Mouse (Mus musculus) large intestine, adult 2 months (tissue): ENCODE measurements around the gene Arfgef3. TPM values are rescaled to one million over a fixed set of nuclear protein-coding genes. Genes with fewer than 3 reads are reported as not detected.
"Not testable (repeated sequence)": the region's sequence is repeated elsewhere in the genome, so short reads cannot be mapped to it uniquely, and the experiment has no call there.

Experiments used
- DNase-seq: peaks from one replicate; pipeline ENCODE4 v3.0.0-alpha.2; 2012; ENCODE audit warnings: low read depth, low spot score
- WGBS: fragments of 180-500 bp; shearing (Covaris S2); methylation state at CpG from one replicate; pipeline ENCODE4 v1.1.7; 2018; 5-methylcytosine and 5-hydroxymethylcytosine counted together
- polyA plus RNA-seq: library from polyadenylated mRNA; depleted of rRNA; stranded (reverse); fragments of >200 nt; gene quantifications from 2 replicates; pipeline ENCODE4 v1.2.3, GENCODE M21; 2012; rRNA removed

Gene Arfgef3
- polyA plus RNA-seq, 1 experiment = 1.2 TPM

DNA sequence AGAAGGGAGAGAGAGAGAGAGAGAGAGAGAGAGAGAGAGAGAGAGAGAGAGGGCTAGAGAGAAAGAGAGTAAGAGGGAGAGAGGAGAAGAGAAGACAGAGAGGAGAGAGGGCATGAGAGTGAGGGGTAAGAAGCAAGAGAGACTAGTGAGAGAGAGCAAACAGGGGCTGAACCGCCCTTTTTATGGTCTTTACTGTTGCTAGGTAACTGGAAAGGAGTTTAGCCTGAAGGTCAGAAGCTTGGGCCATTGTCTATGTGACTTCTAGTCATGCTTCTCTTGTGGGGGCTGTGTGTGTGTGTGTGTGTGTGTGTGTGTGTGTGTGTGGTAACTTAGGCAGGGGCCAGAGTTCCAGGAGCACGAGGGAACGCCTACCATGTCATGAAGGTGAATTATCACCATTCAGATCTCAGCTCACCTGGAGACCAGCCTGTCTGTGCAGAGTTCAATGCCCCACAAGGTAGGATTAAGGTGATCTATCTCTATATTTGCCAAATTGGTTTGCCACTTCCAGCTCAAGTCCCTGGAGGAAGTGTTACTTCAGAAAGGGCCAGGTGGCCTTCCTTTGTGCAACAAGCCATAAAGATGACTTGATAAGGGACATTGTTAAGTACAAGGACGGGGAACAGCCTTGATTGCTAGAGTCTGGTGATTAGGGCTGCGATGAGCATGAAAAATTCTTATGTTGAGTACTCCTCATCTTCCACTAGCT, 138.8 kb downstream of the Arfgef3 start:
- DNase-seq = peak; percentile 55
- WGBS = 13% methylated on average over 5 of the region's 5 CpGs

- DNase-seq = peak; percentile 58
- 20% methylated on average over 4 of the region's 4 CpGs for WGBS
Observed at GRCm38 (mm10) chr10:18602030-18602429, 141.7 kb downstream of the Arfgef3 start.

GRCm38 (mm10) chr10:18597601-18598000, 146.1 kb downstream of the Arfgef3 start:
- no peak for DNase-seq
- WGBS = 83% methylated on average over 6 of the region's 6 CpGs

DNA sequence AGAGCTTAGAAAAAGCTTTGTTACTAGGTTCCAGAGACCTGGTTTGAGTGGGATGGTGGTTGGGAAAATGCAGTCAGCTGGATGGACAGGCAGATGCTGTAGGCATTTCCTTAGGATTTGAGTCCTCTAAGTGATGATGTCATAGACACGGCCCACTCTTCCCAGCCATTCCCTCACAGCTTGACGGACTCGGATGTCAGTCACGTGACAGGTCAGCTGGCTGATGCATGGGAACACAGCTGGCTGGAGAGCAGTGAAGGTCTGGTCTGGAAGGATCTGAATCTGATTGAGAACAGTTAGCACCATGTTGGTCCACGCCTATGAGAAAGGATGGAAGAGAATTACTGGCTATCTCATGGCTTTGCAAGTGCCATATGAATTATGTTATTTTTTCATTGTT, 154.3 kb downstream of the Arfgef3 start:
- no peak for DNase-seq
- 93% methylated on average over 5 of the region's 5 CpGs for WGBS

- DNase-seq = no peak
- 59% methylated on average over 7 of the region's 7 CpGs for WGBS
Observed at GRCm38 (mm10) chr10:18584188-18584587, 159.6 kb downstream of the Arfgef3 start.

DNA sequence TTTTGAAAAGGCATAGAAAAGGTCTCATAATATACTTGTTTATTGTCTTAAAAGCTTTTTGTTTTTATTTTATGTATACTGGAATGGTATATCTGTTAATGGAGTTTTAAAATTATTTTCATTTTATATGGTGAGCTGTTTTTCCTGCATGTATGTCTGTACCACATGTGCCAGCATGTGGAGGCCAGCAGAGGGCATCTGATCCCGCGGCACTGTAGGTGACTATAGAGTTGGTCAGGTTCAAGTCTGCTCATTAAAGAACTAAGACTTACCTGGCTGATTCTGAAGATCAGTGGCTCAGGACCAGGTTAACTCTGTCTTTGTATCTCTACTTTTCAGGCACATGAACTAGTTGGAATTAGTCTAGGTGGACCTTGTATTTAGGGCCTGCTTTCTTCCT, 171.2 kb downstream of the Arfgef3 start:
- DNase-seq = no peak
- 29% methylated on average over 2 of the region's 2 CpGs for WGBS

- WGBS = 3% methylated on average over 4 of the region's 4 CpGs
- DNase-seq = no peak
Observed at GRCm38 (mm10) chr10:18562940-18563339, 180.8 kb downstream of the Arfgef3 start.

- no peak for DNase-seq
- 40% methylated on average over 5 of the region's 5 CpGs for WGBS
Observed at GRCm38 (mm10) chr10:18561445-18561844, 182.3 kb downstream of the Arfgef3 start.

- 87% methylated on average over 9 of the region's 9 CpGs for WGBS
- not testable (repeated sequence) for DNase-seq
Observed at GRCm38 (mm10) chr10:18559076-18559475, 184.7 kb downstream of the Arfgef3 start.

DNA sequence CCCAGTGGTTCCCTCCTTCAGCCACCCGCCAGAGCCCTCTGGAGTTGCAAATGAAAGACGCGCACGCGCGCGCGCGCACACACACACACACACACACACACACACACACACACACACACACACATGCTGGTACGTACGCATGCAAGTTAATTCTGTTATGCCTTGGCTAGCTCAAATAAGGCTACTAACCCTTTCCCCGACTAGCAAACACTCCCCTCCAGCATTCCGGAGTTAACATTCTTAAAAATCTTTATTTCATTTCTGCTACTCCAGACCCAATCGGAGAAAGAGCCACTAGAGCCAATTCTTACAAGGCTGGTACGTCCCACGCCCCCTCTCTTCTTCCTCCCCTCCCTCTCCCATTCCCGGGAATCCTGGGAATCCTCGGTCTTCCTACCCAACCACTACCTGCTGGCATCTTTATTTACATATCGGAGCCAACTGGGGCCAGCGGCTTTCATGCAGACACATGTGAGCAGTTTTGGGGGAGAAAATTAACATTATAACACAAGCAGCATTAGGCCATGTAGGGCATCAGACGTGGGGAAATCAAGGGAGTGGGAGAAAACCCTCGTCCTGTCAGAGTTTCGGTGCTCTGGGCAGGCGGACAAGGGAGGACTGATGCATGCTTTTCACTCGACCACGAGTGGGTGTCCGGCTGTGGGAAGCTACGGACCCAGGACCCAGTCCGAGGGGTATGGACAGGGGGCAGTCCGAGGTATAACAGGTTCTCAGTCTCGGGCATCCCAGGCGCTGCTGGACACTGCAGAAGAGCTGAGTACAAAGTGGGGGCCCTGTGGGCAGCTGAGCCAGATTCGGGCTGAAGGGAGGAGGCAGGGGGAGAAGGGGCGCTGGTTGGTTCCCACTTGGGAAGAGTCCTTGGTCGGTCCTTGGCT, 194.2 kb downstream of the Arfgef3 start:
- 42% methylated on average over 35 of the region's 35 CpGs for WGBS
- no peak for DNase-seq

- no peak for DNase-seq
- WGBS = 39% methylated on average over 4 of the region's 4 CpGs
Observed at GRCm38 (mm10) chr10:18547381-18547780, 196.4 kb downstream of the Arfgef3 start.

DNA sequence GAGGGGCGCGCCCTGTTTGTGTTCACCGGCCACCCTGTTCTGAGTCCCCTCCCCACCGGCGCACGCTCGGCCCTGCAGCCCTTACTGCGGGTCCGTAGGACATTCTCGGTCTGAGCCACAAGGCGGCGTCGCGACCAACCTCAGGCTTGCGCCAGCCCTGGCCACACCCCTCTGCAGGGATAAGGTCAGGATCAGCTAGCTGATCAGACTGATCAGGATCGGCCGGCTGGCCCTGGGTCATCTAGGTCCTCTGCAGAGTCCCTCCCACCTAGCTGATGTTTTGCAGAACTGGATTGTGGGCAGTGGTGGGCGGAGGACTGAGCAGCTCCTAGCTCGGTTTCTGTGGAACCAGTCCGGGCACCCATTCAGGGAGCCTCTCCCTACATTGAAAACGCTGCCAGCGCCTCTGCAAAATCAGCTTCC, 197.9 kb downstream of the Arfgef3 start, which contains the start of gene Hebp2:
Gene Hebp2 (minus strand): TSS at position 264 of the 423 bp plus-strand sequence.
- 1% methylated on average over 22 of the region's 22 CpGs for WGBS
- no peak for DNase-seq

- no peak for DNase-seq
- 11% methylated on average over 13 of the region's 13 CpGs for WGBS
Observed at GRCm38 (mm10) chr10:18545309-18545708, 198.4 kb downstream of the Arfgef3 start.

GRCm38 (mm10) chr10:18536889-18537288, 206.9 kb downstream of the Arfgef3 start:
- WGBS = 86% methylated on average over 2 of the region's 2 CpGs
- DNase-seq = no peak

DNA sequence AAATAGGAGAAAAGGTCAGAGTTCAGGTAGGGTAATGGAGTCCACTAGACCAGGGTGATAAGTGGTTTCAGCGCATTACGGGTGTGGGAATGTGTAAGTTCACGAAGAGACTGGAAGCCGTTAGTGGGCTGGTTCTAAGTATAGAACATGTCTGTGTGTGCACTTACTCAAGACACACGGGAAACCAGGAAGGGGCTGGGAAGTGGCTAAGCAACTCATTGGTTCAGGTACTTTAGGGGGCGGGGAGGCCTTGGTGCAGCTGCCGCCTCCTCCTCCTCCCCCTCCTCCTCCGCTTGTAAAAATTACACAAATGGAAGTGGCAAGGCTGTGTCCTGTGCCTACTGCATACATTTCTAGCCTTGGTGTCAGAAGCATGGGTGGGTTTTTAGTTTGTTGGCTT, 211.5 kb downstream of the Arfgef3 start:
- no peak for DNase-seq
- WGBS = 67% methylated on average over 8 of the region's 8 CpGs

Other genes with a start within 250 kb of the Arfgef3 start
- 1.2 and 2.6 TPM in 2 replicates for gene Hebp2, start 197.9 kb downstream of the Arfgef3 start, polyA plus RNA-seq
- not detected in 2 replicates for gene Gm4922, start 42.8 kb upstream of the Arfgef3 start, polyA plus RNA-seq
- gene Perp, start 101.1 kb upstream of the Arfgef3 start, polyA plus RNA-seq = 145 and 190 TPM in 2 replicates